Mouse (Mus musculus) bone marrow macrophage, adult 2 months (primary cell): Measurements from ENCODE around the gene Greb1.

Experiments used
- CTCF ChIP-seq: IDR thresholded peaks from 2 replicates; pipeline ENCODE4 v1.5.1; 2012; ENCODE audit warnings: low read depth, mild to moderate bottlenecking, low read length, moderate library complexity
- POLR2A ChIP-seq: IDR thresholded peaks from 2 replicates; pipeline ENCODE4 v1.6.1; 2012; ENCODE audit warnings: mild to moderate bottlenecking, low read depth, low read length, borderline replicate concordance

DNA sequence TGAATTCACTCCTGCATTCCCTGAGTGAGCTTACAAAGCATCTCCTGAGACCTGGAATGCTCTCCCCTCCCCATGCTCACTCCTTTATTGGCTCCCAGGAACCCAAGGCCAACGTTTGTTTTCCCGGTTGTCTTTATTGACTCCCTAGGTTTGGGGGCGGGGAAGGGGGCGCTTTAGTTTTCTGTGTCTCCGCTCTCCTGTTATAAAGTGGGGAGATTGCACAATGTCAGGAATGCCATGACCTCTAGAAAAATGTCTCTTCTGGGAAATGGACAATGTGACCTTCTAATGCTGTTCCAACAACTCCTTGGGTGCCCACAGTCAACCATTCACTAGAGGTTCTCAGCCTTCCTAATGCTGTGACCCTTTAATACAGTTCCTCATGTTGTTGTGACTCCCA lies 22.2 kb downstream of the Greb1 start:
- TF ChIP-seq CTCF: no peak
- no peak for TF ChIP-seq POLR2A
